Mouse (Mus musculus) stomach, postnatal 0 days (tissue): ENCODE measurements around the gene Stx2. TPM values are rescaled to one million over a fixed set of nuclear protein-coding genes. Genes with fewer than 3 reads are reported as not detected.
A peak's percentile ranks its signal among the peaks of the same experiment; 100 is the strongest.

ENCODE experiments used
- ATAC-seq: fragments of 200-750 bp; cut with Nextera tagmentation; 2 replicates; pipeline ENCODE4 v1.8.0; 2017; ENCODE audit not compliant: low FRiP score, low TSS enrichment
- DNase-seq: peaks from one replicate; pipeline ENCODE4 v3.0.0-alpha.2; 2016; ENCODE audit warnings: low spot score
- H3K27ac ChIP-seq: fragments of 300-500 bp; sonication (generic); replicated peaks from 2 replicates; pipeline ENCODE4 v1.5.1; 2014; ENCODE audit warnings: mild to moderate bottlenecking, control low read depth
- H3K27me3 ChIP-seq: fragments of 300-500 bp; sonication (generic); 2 replicates; pipeline ENCODE4 v1.6.1; 2014; ENCODE audit warnings: low read length; ENCODE audit not compliant: control insufficient read depth, insufficient read depth
- H3K36me3 ChIP-seq: fragments of 300-500 bp; sonication (generic); 2 replicates; pipeline ENCODE4 v1.6.1; 2014; ENCODE audit warnings: low read length, mixed read lengths; ENCODE audit not compliant: control insufficient read depth, insufficient read depth
- H3K4me1 ChIP-seq: fragments of 300-500 bp; sonication (generic); replicated peaks from 2 replicates; pipeline ENCODE4 v1.6.1; 2014; ENCODE audit warnings: antibody characterized with exemption; ENCODE audit not compliant: control insufficient read depth, insufficient read depth
- H3K4me2 ChIP-seq: fragments of 300-500 bp; sonication (generic); replicated peaks from 2 replicates; pipeline ENCODE4 v1.6.1; 2014; ENCODE audit warnings: low read depth, mild to moderate bottlenecking, control low read depth, moderate library complexity
- H3K4me3 ChIP-seq: fragments of 300-500 bp; sonication (generic); 2 replicates; pipeline ENCODE4 v1.5.1; 2014; ENCODE audit warnings: low read depth, low read length, control low read depth
- H3K9ac ChIP-seq: fragments of 300-500 bp; sonication (generic); 2 replicates; pipeline ENCODE4 v1.6.1; 2014; ENCODE audit warnings: mild to moderate bottlenecking, low read length, control low read depth, mixed read lengths
- H3K9me3 ChIP-seq: fragments of 300-500 bp; sonication (generic); 2 replicates; pipeline ENCODE4 v1.6.1; 2016; ENCODE audit warnings: low read length; ENCODE audit not compliant: control insufficient read depth
- CTCF ChIP-seq: IDR thresholded peaks from 2 replicates; pipeline ENCODE4 v1.5.1; 2016; ENCODE audit warnings: antibody characterized with exemption, low read depth, mild to moderate bottlenecking, moderate library complexity
- EP300 ChIP-seq: optimal IDR thresholded peaks from 2 replicates; pipeline ENCODE3; 2016; ENCODE audit warnings: antibody characterized with exemption
- WGBS: fragments of 180-500 bp; shearing (Covaris S2); extraction: QIAGEN DNeasy Blood & Tissue Kit; methylation state at CpG from one replicate; pipeline ENCODE4 v1.1.7; 2014; 5-methylcytosine and 5-hydroxymethylcytosine counted together
- polyA plus RNA-seq: library from polyadenylated mRNA; unstranded; fragments of >200 nt; fragmentation: Nextera tagmentation; extraction: Ambion mirVana; gene quantifications from 2 replicates; pipeline ENCODE4 v1.2.1, GENCODE M21; 2015

The Stx2 gene
- polyA plus RNA-seq, 1 experiment from 2014 or later: 10.9 TPM

DNA sequence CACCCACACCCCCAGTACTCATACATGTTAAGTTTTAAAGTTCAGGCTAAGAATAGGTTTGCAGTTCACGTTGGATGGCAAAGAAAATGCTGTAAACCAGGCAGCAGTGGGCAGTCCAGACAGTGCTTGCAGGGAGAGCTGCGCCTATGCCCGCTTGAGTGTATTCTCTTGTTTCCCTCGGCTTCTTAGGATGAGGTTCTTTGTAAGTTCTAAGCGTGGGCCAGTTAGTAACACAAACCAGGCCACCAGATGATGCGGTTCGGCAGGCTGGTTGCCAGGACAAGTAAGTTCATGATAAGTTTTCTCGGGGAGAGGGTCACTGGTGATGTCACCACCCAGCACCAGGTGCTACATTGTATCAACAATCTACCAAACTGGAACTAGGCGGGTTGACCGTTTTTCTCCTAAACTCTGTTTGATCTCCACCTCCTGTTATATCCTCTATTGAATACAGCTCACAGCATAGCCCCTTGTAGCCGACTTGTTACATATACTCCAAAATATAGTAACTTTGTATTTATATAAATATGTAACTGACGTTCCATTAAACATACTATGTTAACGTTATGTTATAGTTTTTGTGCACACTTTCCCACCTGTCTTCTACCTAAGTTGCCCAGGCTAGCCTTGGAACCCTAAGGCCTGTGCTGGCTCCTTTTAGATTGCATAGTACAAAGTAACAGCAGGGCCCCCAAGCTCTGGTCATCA, 10.6 kb upstream of the Stx2 start:
- no peak for ATAC-seq
- TF ChIP-seq CTCF (no peak), EP300 (no peak)
- DNase-seq: no peak
- Histone ChIP-seq H3K4me3 (peak overlapping the region; percentile 83), H3K4me1 (no peaks in the 10 kb centered on the region), H3K4me2 (peak overlapping the region; percentile 51), H3K36me3 (no peaks in the 10 kb centered on the region; the same call in 1 of the 2 replicates), H3K9ac (peak overlapping the region; percentile 57), H3K9me3 (no peaks in the 10 kb centered on the region), H3K27ac (peak overlapping the region; percentile 80), H3K27me3 (no peaks in the 10 kb centered on the region)
- WGBS: 73% methylated on average over 13 of the region's 13 CpGs

DNA sequence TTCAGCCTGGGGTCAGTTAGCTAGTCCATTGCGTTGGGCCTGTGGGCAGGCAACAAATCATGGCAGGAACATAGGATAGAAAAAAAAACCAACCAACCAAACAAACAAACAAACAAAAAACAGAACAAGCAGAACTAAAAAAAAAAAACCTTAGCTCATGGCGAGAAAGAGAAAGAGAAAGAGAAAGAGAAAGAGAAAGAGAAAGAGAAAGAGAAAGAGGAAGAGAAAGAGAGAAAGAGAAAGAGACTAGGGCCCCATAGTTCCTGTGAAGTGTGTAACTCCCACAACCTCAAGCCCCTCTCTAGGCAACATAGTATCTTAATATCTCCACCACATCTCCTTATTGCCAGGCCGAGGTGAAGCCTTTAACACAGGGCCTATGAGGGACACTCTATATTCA, 8.0 kb upstream of the Stx2 start:
- Histone ChIP-seq H3K27me3 (no peaks in the 10 kb centered on the region), H3K4me3 (no peak overlapping the region), H3K4me1 (no peaks in the 10 kb centered on the region), H3K9ac (no peak overlapping the region), H3K9me3 (no peaks in the 10 kb centered on the region), H3K27ac (no peak overlapping the region), H3K36me3 (no peaks in the 10 kb centered on the region), H3K4me2 (no peak overlapping the region)
- DNase-seq: no peak
- no peak for TF ChIP-seq EP300
- TF ChIP-seq CTCF: no peak
- ATAC-seq: no peak
- WGBS: 84% methylated on average over 3 of the region's 3 CpGs

DNA sequence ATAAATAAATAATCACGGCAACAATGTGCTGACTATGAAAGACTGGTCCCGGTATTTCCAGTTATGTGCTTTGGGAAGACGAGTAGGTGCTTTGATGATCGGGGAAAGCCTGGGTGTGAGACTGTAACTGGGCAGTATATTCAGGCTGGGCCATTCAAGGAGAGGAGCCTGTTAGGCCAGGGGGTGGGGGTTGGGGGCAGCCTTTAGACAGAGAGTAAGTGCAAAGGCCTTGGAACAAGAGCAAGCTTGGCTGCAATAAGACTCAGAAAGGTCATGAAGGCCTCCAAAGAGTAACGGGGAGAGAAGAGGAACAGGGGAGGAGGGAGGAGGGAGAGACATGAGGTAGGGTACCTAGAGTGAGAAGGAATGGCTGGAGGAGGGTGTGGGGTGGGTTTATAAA, 7.2 kb upstream of the Stx2 start:
- H3K27me3 ChIP-seq: no peaks in the 10 kb centered on the region

DNA sequence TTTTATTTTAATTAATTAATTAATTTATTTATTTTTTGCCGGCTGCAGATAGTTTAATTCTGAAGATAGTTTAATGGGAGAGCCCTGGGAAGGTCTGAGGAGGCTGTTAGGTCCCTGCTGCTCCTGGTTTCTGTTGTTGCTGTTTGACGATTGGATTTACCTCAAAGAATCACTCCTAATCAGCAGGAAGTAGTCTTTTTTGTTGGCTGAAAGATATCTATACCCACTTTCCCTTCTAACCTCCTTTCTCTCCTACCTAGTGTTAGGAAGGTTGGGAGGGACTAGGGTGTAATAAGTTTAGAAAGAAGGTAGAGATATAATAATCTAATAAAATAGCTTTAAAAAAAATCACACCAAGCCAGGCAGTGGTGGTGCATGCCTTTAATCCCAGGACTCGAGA, 6.6 kb upstream of the Stx2 start:
- TF ChIP-seq EP300: no peak
- no peak for TF ChIP-seq CTCF
- Histone ChIP-seq H3K27ac (no peak overlapping the region), H3K4me3 (no peak overlapping the region), H3K9me3 (no peaks in the 10 kb centered on the region), H3K4me2 (no peak overlapping the region), H3K27me3 (no peaks in the 10 kb centered on the region), H3K36me3 (no peaks in the 10 kb centered on the region), H3K4me1 (no peaks in the 10 kb centered on the region), H3K9ac (no peak overlapping the region)
- 79% methylated on average over 3 of the region's 3 CpGs for WGBS
- DNase-seq (no peak), ATAC-seq (no peak)

More for the DNA sequence above, 7.2 kb upstream of the Stx2 start:
- Histone ChIP-seq H3K4me3 (no peak overlapping the region), H3K9ac (no peak overlapping the region), H3K4me1 (no peaks in the 10 kb centered on the region), H3K9me3 (no peaks in the 10 kb centered on the region), H3K36me3 (no peaks in the 10 kb centered on the region), H3K4me2 (no peak overlapping the region), H3K27ac (no peak overlapping the region)
- DNase-seq: no peak
- 82% methylated on average over 5 of the region's 5 CpGs for WGBS
- ATAC-seq: no peak
- TF ChIP-seq EP300 (no peak), CTCF (no peak)

DNA sequence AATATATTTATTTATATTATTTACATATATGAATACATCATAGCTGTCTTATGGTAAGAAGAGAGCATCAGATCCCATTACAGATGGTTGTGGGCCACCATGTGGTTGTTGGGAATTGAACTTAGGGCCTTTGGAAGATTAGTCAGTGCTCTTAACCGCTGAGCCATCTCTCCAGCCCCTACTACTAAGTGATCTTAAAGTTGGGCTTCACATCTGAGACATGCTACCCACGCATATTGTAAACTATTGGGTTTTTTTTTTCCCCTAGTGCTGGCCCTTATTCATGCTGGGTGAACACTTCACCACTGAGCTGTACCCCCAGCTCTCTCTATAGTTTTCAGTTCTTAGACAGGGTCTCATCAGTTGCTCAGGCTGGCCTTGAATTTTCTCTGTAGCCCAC, 2.6 kb upstream of the Stx2 start:
- no peak overlapping the region for H3K27ac ChIP-seq
- peaks cover 3% of the 10 kb centered on the region; the same call in 1 of the 2 replicates for H3K4me1 ChIP-seq
- H3K9me3 ChIP-seq: no peaks in the 10 kb centered on the region
- DNase-seq (no peak), ATAC-seq (no peak)
- no peak for TF ChIP-seq EP300
- no peak for TF ChIP-seq CTCF
- no peak overlapping the region for H3K9ac ChIP-seq
- no peak overlapping the region for H3K4me3 ChIP-seq
- H3K36me3 ChIP-seq: no peaks in the 10 kb centered on the region
- H3K27me3 ChIP-seq: no peaks in the 10 kb centered on the region
- no peak overlapping the region for H3K4me2 ChIP-seq
- 65% methylated on average over 2 of the region's 2 CpGs for WGBS

DNA sequence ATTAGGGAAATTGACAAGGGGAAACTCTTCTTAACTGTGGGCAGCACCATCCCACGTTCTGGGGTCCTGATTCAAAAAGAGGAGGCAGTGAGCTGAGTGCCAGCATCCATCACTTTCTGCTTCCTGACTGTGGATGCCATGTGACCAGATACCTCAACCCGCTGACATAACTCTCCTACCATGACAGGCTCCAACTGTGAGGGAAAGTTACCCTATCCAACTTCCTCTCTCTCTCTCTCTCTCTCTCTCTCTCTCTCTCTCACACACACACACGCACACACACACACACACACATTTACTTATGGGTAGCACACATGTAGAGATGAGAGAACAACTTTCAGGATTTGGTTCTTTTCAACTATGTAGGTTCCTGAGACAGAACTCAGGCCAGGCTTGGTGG, 1.2 kb upstream of the Stx2 start:
- DNase-seq (no peak), ATAC-seq (no peak)
- 0 out of 2 replicates have a peak, but pooled peaks cover 3% of the 10 kb centered on the region for H3K36me3 ChIP-seq
- H3K4me1 ChIP-seq: peaks cover 3% of the 10 kb centered on the region; the same call in 1 of the 2 replicates
- H3K27ac ChIP-seq: no peak overlapping the region
- no peak for TF ChIP-seq EP300
- no peak for TF ChIP-seq CTCF
- no peak overlapping the region for H3K9ac ChIP-seq
- H3K9me3 ChIP-seq: no peaks in the 10 kb centered on the region
- 77% methylated on average over 3 of the region's 3 CpGs for WGBS
- H3K27me3 ChIP-seq: no peaks in the 10 kb centered on the region
- no peak overlapping the region for H3K4me3 ChIP-seq
- H3K4me2 ChIP-seq: no peak overlapping the region
